Mouse (Mus musculus) forebrain, embryonic 14.5 days (tissue): ENCODE measurements around the gene Ttc28. TPM values are rescaled to one million over a fixed set of nuclear protein-coding genes. Genes with fewer than 3 reads are reported as not detected.

Source experiments
- ATAC-seq: fragments of 200-750 bp; cut with Nextera tagmentation; 2 replicates; pipeline ENCODE4 v1.8.0; 2017; ENCODE audit warnings: mild to moderate bottlenecking, moderate library complexity
- DNase-seq: peaks from one replicate; pipeline ENCODE4 v3.0.0-alpha.2; 2015; ENCODE audit warnings: low spot score
- H3K27ac ChIP-seq: fragments of 300-500 bp; sonication (generic); 2 replicates; pipeline ENCODE4 v1.5.1; 2014; ENCODE audit warnings: low read depth, mild to moderate bottlenecking, control low read depth, low read length, moderate library complexity
- H3K27me3 ChIP-seq: fragments of 300-500 bp; sonication (generic); replicated peaks from 2 replicates; pipeline ENCODE4 v1.6.1; 2014; ENCODE audit warnings: low read length, control low read depth, mixed read lengths; ENCODE audit not compliant: control insufficient read depth, insufficient read depth
- H3K36me3 ChIP-seq: fragments of 300-500 bp; sonication (generic); 2 replicates; pipeline ENCODE4 v1.6.1; 2014; ENCODE audit warnings: low read length, control low read depth; ENCODE audit not compliant: control insufficient read depth, insufficient read depth
- H3K4me1 ChIP-seq: fragments of 300-500 bp; sonication (generic); 2 replicates; pipeline ENCODE4 v1.6.1; 2014; ENCODE audit warnings: antibody characterized with exemption, low read length, control low read depth; ENCODE audit not compliant: control insufficient read depth, insufficient read depth
- H3K4me2 ChIP-seq: fragments of 300-500 bp; sonication (generic); 2 replicates; pipeline ENCODE4 v1.6.1; 2014; ENCODE audit warnings: mild to moderate bottlenecking, control low read depth, low read length
- H3K4me3 ChIP-seq: fragments of 300-500 bp; sonication (generic); 2 replicates; pipeline ENCODE4 v1.5.1; 2014; ENCODE audit warnings: low read depth, low read length, control low read depth
- H3K9ac ChIP-seq: fragments of 300-500 bp; sonication (generic); 2 replicates; pipeline ENCODE4 v1.6.1; 2014; ENCODE audit warnings: mild to moderate bottlenecking, low read length, control low read depth, moderate library complexity
- H3K9me3 ChIP-seq: fragments of 300-500 bp; sonication (generic); replicated peaks from 2 replicates; pipeline ENCODE4 v1.6.1; 2016; ENCODE audit warnings: low read length, control low read depth, mixed read lengths; ENCODE audit not compliant: control insufficient read depth
- WGBS: fragments of 180-500 bp; shearing (Covaris S2); extraction: QIAGEN DNeasy Blood & Tissue Kit; methylation state at CpG from one replicate; pipeline ENCODE4 v1.1.7; 2014; 5-methylcytosine and 5-hydroxymethylcytosine counted together
- polyA plus RNA-seq: library from polyadenylated mRNA; unstranded; fragments of >200 nt; fragmentation: Nextera tagmentation; extraction: Ambion mirVana; gene quantifications from 2 replicates; pipeline ENCODE4 v1.2.1, GENCODE M21; 2014

Ttc28 gene
- polyA plus RNA-seq, 1 experiment from 2014 or later, result 29.0 TPM

DNA sequence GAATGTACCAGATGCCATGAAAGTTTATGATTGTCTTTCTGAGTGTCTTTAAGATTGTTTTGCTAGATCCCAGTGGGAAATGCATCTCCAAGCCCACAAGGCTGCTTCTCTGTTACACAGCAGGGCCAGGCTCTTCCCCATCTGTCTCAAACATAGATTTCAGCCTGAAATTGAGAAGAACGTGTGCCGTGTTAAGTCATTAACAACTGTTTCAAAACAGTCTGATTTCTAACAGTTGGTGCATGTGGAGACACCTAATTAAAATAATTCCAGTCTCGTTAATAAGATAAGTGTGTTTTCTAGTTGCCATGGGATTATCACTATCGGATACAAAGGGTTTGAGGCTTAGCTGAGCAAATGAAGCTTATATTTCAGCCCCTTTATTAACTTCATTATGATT is 135.4 kb downstream of the Ttc28 start:
- H3K4me1 ChIP-seq, result peaks cover 30% of the 10 kb centered on the region
- ATAC-seq (peak; percentile 72), DNase-seq (peak; percentile 85)
- H3K36me3 ChIP-seq, result no peaks in the 10 kb centered on the region
- H3K27me3 ChIP-seq, result no peaks in the 10 kb centered on the region
- H3K9ac ChIP-seq, result no peak overlapping the region
- H3K4me2 ChIP-seq, result no peak overlapping the region
- peak overlapping the region; percentile 67; the same call in 1 of the 2 replicates for H3K27ac ChIP-seq
- H3K9me3 ChIP-seq, result peaks cover 3% of the 10 kb centered on the region; the same call in 1 of the 2 replicates
- H3K4me3 ChIP-seq, result no peak overlapping the region
- WGBS, result 17% methylated on average over 4 of the region's 4 CpGs

DNA sequence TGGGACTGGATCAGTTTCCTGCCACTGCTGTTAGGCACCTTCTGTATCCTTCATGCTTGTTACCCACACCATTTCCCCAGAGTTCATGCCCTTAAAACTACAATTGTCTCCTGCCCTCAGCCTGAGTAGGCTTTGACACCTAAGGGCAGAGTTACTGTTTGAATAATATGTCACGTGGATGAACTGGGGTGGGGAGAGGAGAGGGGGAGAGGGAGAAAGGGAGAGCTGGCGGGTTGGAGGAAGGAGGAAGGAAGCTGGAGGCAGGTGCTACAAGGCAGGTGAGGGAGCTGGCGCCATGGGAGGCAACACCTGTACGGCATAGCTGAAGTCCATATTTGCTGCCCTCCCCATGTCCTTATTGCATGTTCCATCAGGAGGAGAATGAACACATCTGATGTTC is 137.7 kb downstream of the Ttc28 start:
- DNase-seq, result no peak
- no peak overlapping the region for H3K4me3 ChIP-seq
- no peaks in the 10 kb centered on the region for H3K27me3 ChIP-seq
- no peaks in the 10 kb centered on the region for H3K9me3 ChIP-seq
- H3K27ac ChIP-seq, result no peak overlapping the region
- no peaks in the 10 kb centered on the region for H3K36me3 ChIP-seq
- 87% methylated on average over 4 of the region's 4 CpGs for WGBS
- no peak overlapping the region for H3K4me2 ChIP-seq
- H3K9ac ChIP-seq, result no peak overlapping the region
- peaks cover 21% of the 10 kb centered on the region for H3K4me1 ChIP-seq
- no peak for ATAC-seq

DNA sequence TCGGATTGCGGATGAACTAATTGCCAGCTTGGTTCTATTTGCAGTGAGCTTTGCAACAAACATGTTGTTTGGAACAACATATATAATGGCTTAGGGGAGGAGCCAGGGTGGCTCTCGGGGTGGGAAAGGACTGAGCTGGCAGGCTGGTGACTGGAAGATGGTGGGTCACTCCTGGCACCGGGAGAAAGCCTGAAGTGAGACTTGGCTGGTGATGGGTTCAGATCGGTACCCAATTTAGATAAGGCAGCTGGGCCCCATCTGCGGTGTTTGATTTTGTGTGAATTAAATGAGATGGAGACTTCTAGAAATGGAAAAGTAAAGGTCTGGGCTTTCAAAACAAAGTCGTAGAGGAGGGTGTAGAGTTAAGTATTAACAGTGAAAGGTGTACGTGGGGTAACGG is 142.7 kb downstream of the Ttc28 start:
- Histone ChIP-seq H3K9ac (no peak overlapping the region), H3K4me3 (no peak overlapping the region), H3K4me1 (peaks cover 52% of the 10 kb centered on the region), H3K4me2 (no peak overlapping the region), H3K27ac (peak overlapping the region; percentile 34; the same call in 1 of the 2 replicates), H3K36me3 (no peaks in the 10 kb centered on the region), H3K9me3 (no peaks in the 10 kb centered on the region), H3K27me3 (no peaks in the 10 kb centered on the region)
- ATAC-seq (no peak), DNase-seq (peak; percentile 65)
- WGBS, result 79% methylated on average over 9 of the region's 9 CpGs

DNA sequence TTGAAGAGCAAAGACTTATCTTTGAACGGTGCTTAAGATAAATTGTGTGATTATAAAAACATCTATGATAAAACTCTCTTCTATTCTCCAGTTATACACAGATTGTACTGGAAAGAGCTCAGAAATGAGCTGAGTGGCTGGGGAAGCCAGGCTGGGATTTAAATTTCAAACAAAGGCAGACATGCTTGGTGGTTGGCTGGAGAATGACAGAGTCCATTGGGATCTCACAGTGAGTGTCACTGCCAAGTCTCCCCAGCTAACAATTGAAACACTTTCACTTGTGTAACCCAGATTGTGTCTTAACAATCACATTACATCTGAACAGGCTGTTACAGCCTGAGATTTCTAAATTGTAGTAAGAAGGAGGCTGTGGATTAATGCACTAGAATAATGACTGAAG is 143.3 kb downstream of the Ttc28 start:
- peak; percentile 14; the same call in 1 of the 2 replicates for ATAC-seq
- H3K27me3 ChIP-seq, result no peaks in the 10 kb centered on the region
- WGBS, result 79% methylated on average over 1 of the region's 1 CpGs
- no peak overlapping the region for H3K9ac ChIP-seq
- H3K9me3 ChIP-seq, result no peaks in the 10 kb centered on the region
- peaks cover 58% of the 10 kb centered on the region for H3K4me1 ChIP-seq
- no peaks in the 10 kb centered on the region for H3K36me3 ChIP-seq
- H3K4me3 ChIP-seq, result no peak overlapping the region
- H3K27ac ChIP-seq, result peak overlapping the region; percentile 34; the same call in 1 of the 2 replicates
- no peak for DNase-seq
- H3K4me2 ChIP-seq, result no peak overlapping the region

DNA sequence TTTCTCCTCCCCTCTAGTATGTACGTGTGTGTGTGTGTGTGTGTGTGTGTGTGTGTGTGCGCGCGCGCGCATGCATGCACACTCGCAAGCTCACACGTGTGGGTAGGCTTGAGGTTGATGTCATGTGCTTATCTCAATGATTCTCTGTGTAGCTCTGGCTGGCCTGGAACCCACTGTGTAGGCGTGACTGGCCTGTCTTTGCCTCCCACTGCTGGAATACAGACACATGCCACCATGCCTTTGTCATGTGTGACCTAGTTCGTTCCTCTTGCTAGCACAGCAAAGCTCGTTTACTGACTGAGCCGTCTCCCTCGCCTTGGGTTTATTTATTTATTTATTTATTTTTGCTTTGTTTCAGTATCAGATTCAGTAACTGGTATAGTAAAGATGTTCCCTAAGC is 145.0 kb downstream of the Ttc28 start:
- H3K36me3 ChIP-seq, result no peaks in the 10 kb centered on the region
- H3K9ac ChIP-seq, result peak overlapping the region; percentile 29; the same call in 1 of the 2 replicates
- ATAC-seq, result peak; percentile 25; the same call in 1 of the 2 replicates
- H3K27ac ChIP-seq, result peak overlapping the region; percentile 58; the same call in 1 of the 2 replicates
- H3K9me3 ChIP-seq, result no peaks in the 10 kb centered on the region
- no peak overlapping the region for H3K4me3 ChIP-seq
- peaks cover 67% of the 10 kb centered on the region for H3K4me1 ChIP-seq
- no peak overlapping the region for H3K4me2 ChIP-seq
- DNase-seq, result no peak
- no peaks in the 10 kb centered on the region for H3K27me3 ChIP-seq
- WGBS, result 71% methylated on average over 13 of the region's 13 CpGs

DNA sequence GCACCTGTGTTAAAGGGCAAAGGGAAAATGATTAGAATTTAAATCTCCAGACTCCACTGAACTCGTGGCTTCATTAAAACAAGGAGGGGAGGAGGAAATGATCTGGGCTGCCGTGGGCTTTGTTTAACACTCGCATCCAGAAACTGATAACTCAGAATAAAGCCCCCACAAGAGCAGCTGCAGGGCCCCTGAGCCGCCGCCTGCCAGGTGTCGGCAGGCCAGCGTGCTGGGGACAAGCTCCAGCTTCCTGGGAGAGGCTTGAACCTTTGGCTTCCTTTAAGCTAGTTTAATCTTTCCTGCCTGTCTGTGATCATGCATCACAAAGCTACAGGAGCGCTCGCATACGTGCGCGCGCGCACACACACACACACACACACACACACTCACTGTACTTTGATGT is 145.9 kb downstream of the Ttc28 start:
- Histone ChIP-seq H3K9me3 (no peaks in the 10 kb centered on the region), H3K27ac (peak overlapping the region; percentile 58), H3K4me1 (peaks cover 65% of the 10 kb centered on the region), H3K9ac (peak overlapping the region; percentile 29; the same call in 1 of the 2 replicates), H3K27me3 (no peaks in the 10 kb centered on the region), H3K4me2 (no peak overlapping the region), H3K4me3 (no peak overlapping the region), H3K36me3 (no peaks in the 10 kb centered on the region)
- no peak for DNase-seq
- WGBS, result 46% methylated on average over 14 of the region's 14 CpGs
- no peak; the same call in 1 of the 2 replicates for ATAC-seq

DNA sequence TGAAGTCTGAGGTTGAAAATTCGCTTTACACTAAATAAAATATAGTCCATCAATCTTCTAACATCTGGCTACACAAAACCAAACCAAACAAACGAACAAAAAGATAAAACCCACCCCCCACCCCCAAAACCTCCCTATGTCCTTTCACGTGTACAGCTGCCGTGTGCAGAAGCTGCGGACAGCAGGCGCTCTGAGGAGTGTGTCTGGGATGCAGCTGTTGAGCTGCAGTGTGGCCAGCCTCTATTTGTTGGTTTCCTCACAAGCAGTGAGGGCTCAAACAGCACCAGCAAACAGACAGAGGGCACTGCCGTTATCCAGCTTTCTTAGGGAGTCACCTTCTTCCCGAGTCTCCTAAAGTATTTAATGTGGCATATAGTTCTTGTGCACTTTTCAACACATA is 146.6 kb downstream of the Ttc28 start:
- H3K4me3 ChIP-seq, result no peak overlapping the region
- ATAC-seq (no peak), DNase-seq (no peak)
- no peaks in the 10 kb centered on the region for H3K36me3 ChIP-seq
- H3K9me3 ChIP-seq, result no peaks in the 10 kb centered on the region
- peaks cover 65% of the 10 kb centered on the region for H3K4me1 ChIP-seq
- WGBS, result 60% methylated on average over 8 of the region's 8 CpGs
- H3K4me2 ChIP-seq, result no peak overlapping the region
- H3K27ac ChIP-seq, result no peak overlapping the region
- H3K27me3 ChIP-seq, result no peaks in the 10 kb centered on the region
- H3K9ac ChIP-seq, result no peak overlapping the region

DNA sequence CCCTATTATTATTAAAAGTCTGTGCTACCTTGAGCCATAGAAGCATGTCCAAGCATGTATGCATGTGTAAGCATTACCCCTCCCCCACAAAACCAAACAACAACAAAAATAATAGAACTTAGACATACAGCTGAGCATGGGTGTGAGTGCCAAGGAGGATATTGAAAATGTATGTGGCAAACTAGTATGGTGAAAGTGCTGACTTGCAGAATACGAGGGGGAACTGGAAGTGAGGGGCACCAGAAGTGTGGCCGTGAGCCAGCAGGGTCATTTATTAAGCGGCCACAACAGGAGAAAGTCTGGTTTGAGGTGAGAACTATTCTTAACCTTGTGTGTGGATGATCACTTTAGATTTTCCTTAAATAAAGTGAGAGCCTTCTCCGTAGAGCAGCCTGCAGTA is 148.7 kb downstream of the Ttc28 start:
- no peak for DNase-seq
- WGBS, result 70% methylated on average over 4 of the region's 4 CpGs

DNA sequence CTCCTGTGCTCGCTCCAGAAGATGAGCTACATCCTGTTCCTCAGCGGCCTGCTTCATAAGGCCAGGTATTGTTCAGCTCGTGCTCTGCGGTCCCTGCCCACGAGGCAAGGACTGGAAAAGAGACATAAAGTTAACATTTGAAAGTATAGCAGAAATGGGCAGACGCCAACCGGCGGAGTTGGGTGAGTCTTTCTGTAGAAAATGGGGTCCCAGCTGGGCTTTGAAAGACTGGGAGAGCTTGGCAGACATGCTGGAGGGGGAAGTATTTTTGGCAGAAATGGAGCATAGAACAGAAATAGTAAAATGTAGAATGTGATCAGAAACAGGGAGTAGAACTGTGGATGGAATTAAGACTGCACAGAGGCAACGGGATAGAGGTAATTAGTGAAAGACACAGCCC is 149.3 kb downstream of the Ttc28 start:
- no peak overlapping the region for H3K4me2 ChIP-seq
- no peak overlapping the region for H3K4me3 ChIP-seq
- H3K9me3 ChIP-seq, result no peaks in the 10 kb centered on the region
- no peak overlapping the region; the same call in 1 of the 2 replicates for H3K27ac ChIP-seq
- 73% methylated on average over 9 of the region's 9 CpGs for WGBS
- DNase-seq (no peak), ATAC-seq (no peak)
- peaks cover 56% of the 10 kb centered on the region for H3K4me1 ChIP-seq
- H3K9ac ChIP-seq, result no peak overlapping the region
- H3K27me3 ChIP-seq, result no peaks in the 10 kb centered on the region
- H3K36me3 ChIP-seq, result no peaks in the 10 kb centered on the region

More for the DNA sequence above, 148.7 kb downstream of the Ttc28 start:
- Histone ChIP-seq H3K27me3 (no peaks in the 10 kb centered on the region), H3K9me3 (no peaks in the 10 kb centered on the region), H3K4me2 (no peak overlapping the region), H3K4me3 (no peak overlapping the region), H3K4me1 (peaks cover 62% of the 10 kb centered on the region), H3K36me3 (no peaks in the 10 kb centered on the region), H3K27ac (no peak overlapping the region; the same call in 1 of the 2 replicates), H3K9ac (no peak overlapping the region)
- no peak for ATAC-seq
